Mouse (Mus musculus): Measurements from ENCODE around the gene Scimp. TPM values are rescaled to one million over a fixed set of nuclear protein-coding genes. Genes with fewer than 3 reads are reported as not detected.

Scimp gene
- total RNA-seq, 2 experiments from 2014 or later = 0.55 to 0.64 TPM

- intact Hi-C loops (cut with DNase I) = loop anchor here (1.0 kb wide), 1 partner anchor 37 kb away; no protein-coding TSS in a partner anchor
- no peak for DNase-seq (ENCODE audit: low spot score)
Measured at GRCm38 (mm10) chr11:70815498-70816078, 3.2 kb upstream of the Scimp start.

- intact Hi-C loops (cut with DNase I) = loop anchor here (1.0 kb wide), 1 partner anchor 37 kb away; no protein-coding TSS in a partner anchor
- no peak for DNase-seq (ENCODE audit: low spot score)
Measured at GRCm38 (mm10) chr11:70815071-70815470, 2.7 kb upstream of the Scimp start.

GRCm38 (mm10) chr11:70811471-70812240 is 730 bp downstream of the Scimp start:
- no peak for DNase-seq (ENCODE audit: low spot score)
- intact Hi-C loops (cut with DNase I) = no loop called here

GRCm38 (mm10) chr11:70811041-70811440 is 1.3 kb downstream of the Scimp start:
- DNase-seq (ENCODE audit: low spot score) = no peak
- intact Hi-C loops (cut with DNase I) = no loop called here

GRCm38 (mm10) chr11:70809011-70809410 is 3.4 kb downstream of the Scimp start:
- intact Hi-C loops (cut with DNase I) = no loop called here
- DNase-seq (ENCODE audit: low spot score) = no peak

GRCm38 (mm10) chr11:70808101-70808500 is 4.3 kb downstream of the Scimp start:
- no peak for DNase-seq (ENCODE audit: low spot score)
- intact Hi-C loops (cut with DNase I) = no loop called here

GRCm38 (mm10) chr11:70807630-70808029 is 4.8 kb downstream of the Scimp start:
- no peak for DNase-seq (ENCODE audit: low spot score)
- intact Hi-C loops (cut with DNase I) = no loop called here

- intact Hi-C loops (cut with DNase I) = no loop called here
- DNase-seq (ENCODE audit: low spot score) = no peak
Measured at GRCm38 (mm10) chr11:70806697-70807096, 5.7 kb downstream of the Scimp start.

GRCm38 (mm10) chr11:70805641-70806175 is 6.7 kb downstream of the Scimp start:
- no peak for DNase-seq (ENCODE audit: low spot score)
- intact Hi-C loops (cut with DNase I) = no loop called here

GRCm38 (mm10) chr11:70804395-70804794 is 8.0 kb downstream of the Scimp start:
- intact Hi-C loops (cut with DNase I) = no loop called here
- DNase-seq (ENCODE audit: low spot score) = no peak

- no peak for DNase-seq (ENCODE audit: low spot score)
- intact Hi-C loops (cut with DNase I) = no loop called here
Measured at GRCm38 (mm10) chr11:70803711-70804200, 8.6 kb downstream of the Scimp start.

- DNase-seq (ENCODE audit: low spot score) = no peak
- intact Hi-C loops (cut with DNase I) = no loop called here
Measured at GRCm38 (mm10) chr11:70802865-70803261, 9.5 kb downstream of the Scimp start.

GRCm38 (mm10) chr11:70802208-70802864 is 10.1 kb downstream of the Scimp start:
- intact Hi-C loops (cut with DNase I) = no loop called here
- DNase-seq (ENCODE audit: low spot score) = no peak

GRCm38 (mm10) chr11:70792409-70792808 is 20.0 kb downstream of the Scimp start:
- intact Hi-C loops (cut with DNase I) = no loop called here
- DNase-seq (ENCODE audit: low spot score) = no peak

GRCm38 (mm10) chr11:70791676-70792075 is 20.7 kb downstream of the Scimp start:
- intact Hi-C loops (cut with DNase I) = no loop called here
- DNase-seq (ENCODE audit: low spot score) = no peak

GRCm38 (mm10) chr11:70790874-70791551 is 21.4 kb downstream of the Scimp start:
- intact Hi-C loops (cut with DNase I) = no loop called here
- DNase-seq (ENCODE audit: low spot score) = no peak

GRCm38 (mm10) chr11:70790426-70790825 is 22.0 kb downstream of the Scimp start:
- DNase-seq (ENCODE audit: low spot score) = no peak
- intact Hi-C loops (cut with DNase I) = no loop called here

GRCm38 (mm10) chr11:70788972-70789655 is 23.3 kb downstream of the Scimp start:
- intact Hi-C loops (cut with DNase I) = no loop called here
- DNase-seq (ENCODE audit: low spot score) = no peak

GRCm38 (mm10) chr11:70787052-70787451 is 25.3 kb downstream of the Scimp start:
- intact Hi-C loops (cut with DNase I) = no loop called here
- DNase-seq (ENCODE audit: low spot score) = no peak

Data from heart, postnatal 25 days (tissue).